Mouse (Mus musculus): ENCODE results near the gene Uchl4. TPM values are rescaled to one million over a fixed set of nuclear protein-coding genes. Genes with fewer than 3 reads are reported as not detected.
A peak's percentile ranks its signal among the peaks of the same experiment; 100 is the strongest.

Gene Uchl4
- polyA plus RNA-seq, 1 experiment from 2014 or later = 1.9 TPM

- DNase-seq (ENCODE audit: low spot score) = peak; percentile 38
Measured at GRCm38 (mm10) chr9:64272611-64273010, 37.6 kb downstream of the Uchl4 start.

GRCm38 (mm10) chr9:64273757-64274156 lies 38.8 kb downstream of the Uchl4 start:
- DNase-seq (ENCODE audit: low spot score) = no peak

GRCm38 (mm10) chr9:64274291-64274690 lies 39.3 kb downstream of the Uchl4 start:
- no peak for DNase-seq (ENCODE audit: low spot score)

- peak; percentile 27 for DNase-seq (ENCODE audit: low spot score)
Measured at GRCm38 (mm10) chr9:64274919-64275318, 39.9 kb downstream of the Uchl4 start.

- DNase-seq (ENCODE audit: low spot score) = peak; percentile 69
Measured at GRCm38 (mm10) chr9:64277706-64278105, 42.7 kb downstream of the Uchl4 start.

- DNase-seq (ENCODE audit: low spot score) = no peak
Measured at GRCm38 (mm10) chr9:64278665-64279310, 43.8 kb downstream of the Uchl4 start.

- peak; percentile 97 for DNase-seq (ENCODE audit: low spot score)
Measured at GRCm38 (mm10) chr9:64281105-64281780, 46.2 kb downstream of the Uchl4 start, which contains the start of gene Tipin. Tipin (plus strand) TSS chr9:64281581.

GRCm38 (mm10) chr9:64281781-64282178 lies 46.8 kb downstream of the Uchl4 start:
- no peak for DNase-seq (ENCODE audit: low spot score)

GRCm38 (mm10) chr9:64282404-64282987 lies 47.5 kb downstream of the Uchl4 start:
- DNase-seq (ENCODE audit: low spot score) = peak; percentile 12

Small RNA genes lying within 50 kb of the gene (microRNA-seq; reads per million reads assigned to microRNA genes)
- not detected for gene Gm24106 (ENCODE audit: borderline number of aligned reads)

Other genes starting within 250 kb of the Uchl4 start
- 0.96 and 1.4 TPM in 2 replicates for gene Smad6, start 213.1 kb upstream of the Uchl4 start, polyA plus RNA-seq (2015; fragmentation: Nextera tagmentation; extraction: Ambion mirVana)
- 0.23 TPM in 1 of 2 replicates, not detected in the other for gene Lctl, start 118.1 kb upstream of the Uchl4 start, polyA plus RNA-seq (2015; fragmentation: Nextera tagmentation; extraction: Ambion mirVana)
- gene Zwilch, start 62.1 kb upstream of the Uchl4 start, polyA plus RNA-seq (2015; fragmentation: Nextera tagmentation; extraction: Ambion mirVana) = 9.4 and 11.3 TPM in 2 replicates
- gene Rpl4, start 61.8 kb upstream of the Uchl4 start, polyA plus RNA-seq (2015; fragmentation: Nextera tagmentation; extraction: Ambion mirVana) = 1,382 and 1,420 TPM in 2 replicates
- gene Snapc5, start 55.9 kb upstream of the Uchl4 start, polyA plus RNA-seq (2015; fragmentation: Nextera tagmentation; extraction: Ambion mirVana) = 38.2 and 43.5 TPM in 2 replicates
- gene Map2k1, start 18.4 kb downstream of the Uchl4 start, polyA plus RNA-seq (2015; fragmentation: Nextera tagmentation; extraction: Ambion mirVana) = 67.5 and 68.1 TPM in 2 replicates
- 316 and 327 TPM in 2 replicates for gene Tipin, start 46.4 kb downstream of the Uchl4 start, polyA plus RNA-seq (2015; fragmentation: Nextera tagmentation; extraction: Ambion mirVana)
- gene Dis3l, start 106.1 kb downstream of the Uchl4 start, polyA plus RNA-seq (2015; fragmentation: Nextera tagmentation; extraction: Ambion mirVana) = 13.0 and 14.8 TPM in 2 replicates
- gene Megf11, start 150.4 kb downstream of the Uchl4 start, polyA plus RNA-seq (2015; fragmentation: Nextera tagmentation; extraction: Ambion mirVana) = 0.58 and 0.75 TPM in 2 replicates